Mouse (Mus musculus) myocyte (in vitro differentiated cells): ENCODE measurements around the gene Pacrg. TPM values are rescaled to one million over a fixed set of nuclear protein-coding genes. Genes with fewer than 3 reads are reported as not detected.

Source experiments
- H3K27me3 ChIP-seq: one replicate; pipeline ENCODE4 v1.6.1; 2011; ENCODE audit not compliant: control insufficient read depth, insufficient read depth, insufficient read length
- H3K36me3 ChIP-seq: one replicate; pipeline ENCODE4 v1.6.1; 2011; ENCODE audit not compliant: control insufficient read depth, insufficient read depth
- H3K4me2 ChIP-seq: one replicate; pipeline ENCODE4 v1.6.1; 2011; ENCODE audit warnings: low read depth, control low read depth
- H3K4me3 ChIP-seq: one replicate; pipeline ENCODE4 v1.5.1; 2011; ENCODE audit warnings: mild to moderate bottlenecking, control low read depth, moderate library complexity
- H3K79me2 ChIP-seq: one replicate; pipeline ENCODE4 v1.6.1; 2011; ENCODE audit not compliant: control insufficient read depth, insufficient read depth
- H3ac ChIP-seq: one replicate; pipeline ENCODE4 v1.6.1; 2011; ENCODE audit not compliant: control insufficient read depth, insufficient read length
- CEBPB ChIP-seq: IDR thresholded peaks from 2 replicates; pipeline ENCODE4 v1.6.1; 2011; ENCODE audit warnings: mild to moderate bottlenecking, moderate library complexity; ENCODE audit not compliant: poor library complexity, insufficient read depth, severe bottlenecking
- E2F4 ChIP-seq: IDR thresholded peaks from one replicate; pipeline ENCODE4 v1.6.1; 2011; ENCODE audit warnings: mild to moderate bottlenecking, control low read depth, moderate library complexity; ENCODE audit not compliant: insufficient read depth
- MAX ChIP-seq: IDR thresholded peaks from one replicate; pipeline ENCODE4 v1.6.1; 2011; ENCODE audit warnings: low read depth, mild to moderate bottlenecking, control low read depth
- MYOD1 ChIP-seq, 3 experiments: IDR thresholded peaks; one replicate each; pipeline ENCODE4 v1.6.1; 2011; ENCODE audit warnings: control low read depth in 2 of 3, low read depth in 2 of 3, mild to moderate bottlenecking in 2 of 3, moderate library complexity in 1 of 3; ENCODE audit not compliant: insufficient read length in 2 of 3, control insufficient read depth in 1 of 3
- MYOG ChIP-seq, 3 experiments: IDR thresholded peaks; one replicate each; pipeline ENCODE4 v1.6.1; 2011; ENCODE audit warnings: control low read depth in 2 of 3, low read depth in 2 of 3, mild to moderate bottlenecking in 2 of 3; ENCODE audit not compliant: insufficient read length in 2 of 3, control insufficient read depth in 1 of 3, insufficient read depth in 1 of 3
- POLR2A ChIP-seq: IDR thresholded peaks from one replicate; pipeline ENCODE4 v1.6.1; 2011; ENCODE audit warnings: low read depth, mild to moderate bottlenecking, control low read depth, moderate library complexity; ENCODE audit not compliant: insufficient read length
- POLR2AphosphoS2 ChIP-seq: IDR thresholded peaks from one replicate; pipeline ENCODE4 v1.6.1; 2011; ENCODE audit warnings: low read depth, control low read depth; ENCODE audit not compliant: insufficient read length
- REST ChIP-seq: IDR thresholded peaks from one replicate; pipeline ENCODE4 v1.6.1; 2011; ENCODE audit warnings: mild to moderate bottlenecking, control low read depth, moderate library complexity; ENCODE audit not compliant: insufficient read depth, insufficient read length
- SRF ChIP-seq: IDR thresholded peaks from one replicate; pipeline ENCODE4 v1.6.1; 2011; ENCODE audit warnings: low read depth; ENCODE audit not compliant: control insufficient read depth, insufficient read length
- TCF12 ChIP-seq: IDR thresholded peaks from one replicate; pipeline ENCODE4 v1.6.1; 2011; ENCODE audit warnings: mild to moderate bottlenecking, control low read depth; ENCODE audit not compliant: poor library complexity, insufficient read depth, severe bottlenecking
- TCF3 ChIP-seq: IDR thresholded peaks from one replicate; pipeline ENCODE4 v1.6.1; 2011; ENCODE audit warnings: low read depth, control low read depth; ENCODE audit not compliant: insufficient read length
- USF1 ChIP-seq: IDR thresholded peaks from one replicate; pipeline ENCODE4 v1.6.1; 2011; ENCODE audit warnings: low read depth, mild to moderate bottlenecking, control low read depth, moderate library complexity
- polyA plus RNA-seq: library from polyadenylated mRNA; unstranded; fragments of >200 nt; fragmentation: generic; extraction: Trizol; gene quantifications from one replicate; pipeline ENCODE4 v1.2.1, GENCODE M21; 2012; ENCODE audit warnings: missing spikeins

Pacrg gene
- polyA plus RNA-seq, 1 experiment: 0.64 TPM

GRCm38 (mm10) chr17:10734733-10735132 lies 105.4 kb downstream of the Pacrg start:
- Histone ChIP-seq H3K4me2 (no peak overlapping the region), H3K36me3 (no peaks in the 10 kb centered on the region), H3ac (no peak overlapping the region), H3K79me2 (no peaks in the 10 kb centered on the region), H3K4me3 (no peak overlapping the region), H3K27me3 (no peaks in the 10 kb centered on the region)
- no peak for TF ChIP-seq TCF3
- no peak for TF ChIP-seq CEBPB
- no peak for TF ChIP-seq REST
- no peak for TF ChIP-seq TCF12
- no peak for TF ChIP-seq MYOD1 (IDR thresholded peaks at IDR 0.05; ENCODE audit: control insufficient read depth in 1 of 3, insufficient read length in 2 of 3, low read depth in 2 of 3)

- H3K27me3 ChIP-seq: no peaks in the 10 kb centered on the region
These were observed 107.6 kb downstream of the Pacrg start for GRCm38 (mm10) chr17:10732303-10733048.

DNA sequence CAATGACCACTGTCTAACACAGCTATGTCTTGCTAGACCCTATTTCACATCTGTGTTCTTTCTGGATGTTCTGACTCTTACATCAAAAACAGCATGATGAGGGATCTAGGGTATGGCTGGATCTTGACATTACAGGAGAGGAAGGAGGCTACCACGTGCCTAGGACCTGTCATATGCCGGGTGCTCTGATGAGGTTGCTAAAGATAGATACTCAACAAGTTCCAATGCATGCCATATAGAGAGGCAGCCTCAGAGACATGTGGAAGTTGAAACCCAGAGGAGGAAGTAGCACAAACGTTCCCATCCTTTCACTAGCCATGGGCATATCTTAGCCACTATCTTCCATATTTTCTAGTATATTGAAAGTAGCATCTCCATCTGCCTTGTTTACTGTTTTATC lies 115.3 kb downstream of the Pacrg start:
- no peak overlapping the region for H3ac ChIP-seq
- H3K79me2 ChIP-seq: no peaks in the 10 kb centered on the region
- H3K4me2 ChIP-seq: no peak overlapping the region
- TF ChIP-seq MYOD1 (IDR thresholded peaks at IDR 0.05; ENCODE audit: control insufficient read depth in 1 of 3, insufficient read length in 2 of 3, low read depth in 2 of 3) (no peak), TCF3 (no peak), MAX (no peak), SRF (no peak), E2F4 (no peak), POLR2AphosphoS2 (no peak), USF1 (no peak), TCF12 (no peak), MYOG (IDR thresholded peaks at IDR 0.05; ENCODE audit: control insufficient read depth in 1 of 3, insufficient read depth in 1 of 3, insufficient read length in 2 of 3, low read depth in 2 of 3) (no peak), CEBPB (no peak)
- no peaks in the 10 kb centered on the region for H3K36me3 ChIP-seq
- H3K4me3 ChIP-seq: no peak overlapping the region
- no peaks in the 10 kb centered on the region for H3K27me3 ChIP-seq

More at GRCm38 (mm10) chr17:10732303-10733048, 107.6 kb downstream of the Pacrg start:
- TF ChIP-seq TCF3 (no peak), TCF12 (no peak), MYOG (IDR thresholded peaks at IDR 0.05; ENCODE audit: control insufficient read depth in 1 of 3, insufficient read depth in 1 of 3, insufficient read length in 2 of 3, low read depth in 2 of 3) (no peak), POLR2AphosphoS2 (no peak), REST (no peak), E2F4 (no peak), CEBPB (no peak), USF1 (no peak), MYOD1 (IDR thresholded peaks at IDR 0.05; ENCODE audit: control insufficient read depth in 1 of 3, insufficient read length in 2 of 3, low read depth in 2 of 3) (no peak), MAX (no peak)
- Histone ChIP-seq H3K4me3 (no peak overlapping the region), H3K79me2 (no peaks in the 10 kb centered on the region), H3ac (no peak overlapping the region), H3K4me2 (no peak overlapping the region), H3K36me3 (no peaks in the 10 kb centered on the region)

DNA sequence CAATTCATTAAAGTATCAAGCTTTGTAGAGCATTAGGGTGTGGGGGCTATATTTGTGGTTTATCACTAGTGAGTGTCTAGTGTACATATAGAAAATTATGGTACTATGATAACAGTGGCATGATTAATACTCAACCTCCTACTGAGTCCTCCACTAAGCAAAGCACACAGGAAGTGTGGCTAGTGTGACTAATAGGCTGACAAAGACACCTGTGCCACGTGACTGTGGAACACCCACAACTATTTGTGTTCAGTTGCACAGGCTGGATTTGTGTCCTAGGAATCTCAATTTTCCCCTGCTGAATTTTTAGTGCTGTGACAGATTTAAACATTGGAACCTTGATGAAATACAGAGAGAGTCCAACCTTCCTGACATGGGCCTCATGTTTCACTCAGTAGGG lies 118.5 kb downstream of the Pacrg start:
- H3K36me3 ChIP-seq: no peaks in the 10 kb centered on the region
- no peak overlapping the region for H3ac ChIP-seq
- peak overlapping the region; percentile 41 for H3K4me2 ChIP-seq
- no peaks in the 10 kb centered on the region for H3K27me3 ChIP-seq
- H3K79me2 ChIP-seq: no peaks in the 10 kb centered on the region
- no peak overlapping the region for H3K4me3 ChIP-seq
- TF ChIP-seq MYOD1 (IDR thresholded peaks at IDR 0.05; ENCODE audit: control insufficient read depth in 1 of 3, insufficient read length in 2 of 3, low read depth in 2 of 3) (peak in 1 of 3 experiments; percentile 41), USF1 (peak; percentile 87), POLR2A (no peak)

DNA sequence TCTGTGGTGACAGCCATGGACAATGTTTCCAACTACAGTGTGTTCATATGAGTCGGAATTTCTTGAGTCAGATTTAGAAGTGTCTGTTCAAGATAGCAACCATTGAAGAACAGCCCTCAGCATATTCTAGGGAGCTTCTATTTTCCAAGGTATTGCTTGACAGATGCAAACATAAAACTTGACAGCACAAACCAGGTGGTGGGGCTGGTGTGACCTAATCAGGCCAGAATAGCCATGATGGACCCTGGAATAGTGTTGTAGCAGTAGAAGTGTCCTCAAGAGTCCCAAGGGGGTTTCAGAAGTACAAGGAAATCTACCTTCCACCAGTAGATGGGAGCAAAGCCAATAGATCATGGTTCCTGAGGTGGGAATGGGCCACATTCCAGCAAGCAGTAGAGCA lies 123.0 kb downstream of the Pacrg start:
- TF ChIP-seq USF1: no peak
- peak; percentile 60 to 89 (median 84) for TF ChIP-seq MYOD1 (IDR thresholded peaks at IDR 0.05; ENCODE audit: control insufficient read depth in 1 of 3, insufficient read length in 2 of 3, low read depth in 2 of 3)
- H3K36me3 ChIP-seq: no peaks in the 10 kb centered on the region
- no peak overlapping the region for H3ac ChIP-seq
- H3K4me3 ChIP-seq: no peak overlapping the region
- peak overlapping the region; percentile 4 for H3K4me2 ChIP-seq
- no peaks in the 10 kb centered on the region for H3K79me2 ChIP-seq
- no peaks in the 10 kb centered on the region for H3K27me3 ChIP-seq
